9 mouse cellular contexts compared by ENCODE assay signal in genomic region chr10:79857452-79857811, GRCm38 (mm10). TPM values are rescaled to one million over a fixed set of nuclear protein-coding genes. Genes with fewer than 3 reads are reported as not detected.
DNase-seq lines count a peak whose midpoint lies in the region; ATAC-seq and TF ChIP-seq lines count a peak whose summit lies in the region.
"Had no signal": no experiment of that assay in that cellular context is flagged by ENCODE, and none has a peak within 500 bp of the region (broad histone marks: within the 10 kb centered on the region; RNA-seq: fewer than 3 reads in every experiment).

No protein-coding gene starts in this region.

- H3K36me3 ChIP-seq in MEL (ENCODE audit: control insufficient read depth in 1 of 2, insufficient read depth in 2 of 2, low read length in 2 of 2) (peaks cover 17 to 23% of the 10 kb centered on the region in 2 experiments), macrophage (ENCODE audit: inconsistent target) (peaks cover 38% of the 10 kb centered on the region)
- H3K36me3 ChIP-seq in embryonic facial prominence, embryonic 15.5 days = peaks cover 53% of the 10 kb centered on the region

- TF ChIP-seq EP300 in MEL (IDR thresholded peaks at IDR 0.05; ENCODE audit: low read depth in 1 of 2, low read length in 2 of 2) = no peak

- no peak for ATAC-seq in embryonic facial prominence, embryonic 15.5 days (ENCODE audit: insufficient number of reproducible peaks, low FRiP score, low TSS enrichment, low read depth)
- ATAC-seq in inflammation-experienced regulatory T-cells, adult 6 months = no peak

- no peak for DNase-seq in layer of hippocampus, adult 2 months (ENCODE audit: low spot score in 2 of 2)
- DNase-seq in layer of hippocampus, postnatal 36 days = no peak
- DNase-seq in MEL (ENCODE audit: low read depth, low spot score) = peak; percentile 89
- peak; percentile 77 to 81 for DNase-seq in heart, postnatal 10 days
- peak; percentile 91 to 94 for DNase-seq in kidney, postnatal 25 days

- H3K27ac ChIP-seq in layer of hippocampus, adult 2 months = peak overlapping the region; percentile 100
- H3K27ac ChIP-seq in MEL (ENCODE audit: control insufficient read depth, low read depth, low read length) = peak overlapping the region; percentile 32
- peak overlapping the region; percentile 69 for H3K27ac ChIP-seq in embryonic facial prominence, embryonic 15.5 days (replicated peaks)
- peak overlapping the region; percentile 73 for H3K27ac ChIP-seq in macrophage

- no peaks in the 10 kb centered on the region for H3K27me3 ChIP-seq in MEL (ENCODE audit: control insufficient read depth in 1 of 2, insufficient read depth in 2 of 2, low read length in 2 of 2)
- H3K27me3 ChIP-seq in embryonic facial prominence, embryonic 15.5 days = no peaks in the 10 kb centered on the region

- intact Hi-C loops in heart, postnatal 10 days (cut with DNase I) = loop anchor here (5.0 kb wide), 1 partner anchor 285 kb away; the partner anchor contains the start of gene Cbarp

- H3K79me2 ChIP-seq in MEL (ENCODE audit: control insufficient read depth, insufficient read depth, low read length, poor library complexity) = peaks cover 72% of the 10 kb centered on the region
- peaks cover 70% of the 10 kb centered on the region for H3K79me2 ChIP-seq in macrophage (ENCODE audit: inconsistent target)

- WGBS in embryonic facial prominence, embryonic 15.5 days = 12% methylated on average over 4 of the region's 4 CpGs
- 5% methylated on average over 4 of the region's 4 CpGs for WGBS in macrophage (ENCODE audit: missing documents)

- no peak for TF ChIP-seq RAD21 in MEL (IDR thresholded peaks at IDR 0.05; ENCODE audit: low read depth, low read length)

- peak; percentile 22 to 34; a peak in 1 of 4 replicates for TF ChIP-seq POLR2A in MEL (IDR thresholded peaks at IDR 0.05; ENCODE audit: control insufficient read depth in 1 of 2, insufficient read depth in 1 of 2, low read depth in 1 of 2, low read length in 2 of 2, poor library complexity in 1 of 2)

- TF ChIP-seq CTCF in layer of hippocampus, adult 2 months (conservative IDR thresholded peaks at IDR 0.05) = no peak
- no peak for TF ChIP-seq CTCF in MEL (IDR thresholded peaks at IDR 0.05 in 2 of 3, conservative IDR thresholded peaks at IDR 0.05 in 1 of 3; ENCODE audit: control insufficient read depth in 1 of 3, insufficient read depth in 1 of 3, low read depth in 2 of 3, low read length in 3 of 3, poor library complexity in 1 of 3, severe bottlenecking in 1 of 3)

- H3K4me3 ChIP-seq in layer of hippocampus, adult 2 months = peak overlapping the region; percentile 100
- H3K4me3 ChIP-seq in MEL (ENCODE audit: control insufficient read depth in 1 of 2, insufficient read depth in 1 of 2, low read depth in 2 of 2, low read length in 2 of 2) = peak overlapping the region; percentile 77 to 99
- peak overlapping the region; percentile 97 for H3K4me3 ChIP-seq in embryonic facial prominence, embryonic 15.5 days (replicated peaks)
- peak overlapping the region; percentile 92 for H3K4me3 ChIP-seq in macrophage (ENCODE audit: inconsistent target)

- no peaks in the 10 kb centered on the region for H3K9me3 ChIP-seq in MEL (replicated peaks; ENCODE audit: insufficient read depth, low read length)
- H3K9me3 ChIP-seq in embryonic facial prominence, embryonic 15.5 days (replicated peaks) = no peaks in the 10 kb centered on the region

- peaks cover 2 to 21% of the 10 kb centered on the region in 2 experiments; a peak in 3 of 4 replicates for H3K4me1 ChIP-seq in MEL (ENCODE audit: control insufficient read depth in 1 of 2, insufficient read depth in 2 of 2, low read length in 2 of 2)
- peaks cover 74% of the 10 kb centered on the region for H3K4me1 ChIP-seq in embryonic facial prominence, embryonic 15.5 days

- H3K9ac ChIP-seq in MEL (ENCODE audit: control insufficient read depth, low read depth, low read length, poor library complexity, severe bottlenecking) = peak overlapping the region; percentile 100
- H3K9ac ChIP-seq in embryonic facial prominence, embryonic 15.5 days = peak overlapping the region; percentile 100; the same call in 1 of the 2 replicates

- peak overlapping the region; percentile 91 for H3K4me2 ChIP-seq in embryonic facial prominence, embryonic 15.5 days (replicated peaks)

TF ChIP-seq in MEL, 35 proteins besides CTCF, POLR2A, EP300 and RAD21 (continues in another document):
- TF ChIP-seq ELF1 (IDR thresholded peaks at IDR 0.05; ENCODE audit: low read depth, low read length) = no peak

RNA-seq across cellular contexts. Expression of gene Ptbp1, which starts 3.2 kb away (rescaled TPM):
- 10 to 100 TPM; 56.9 to 58.7 TPM for total RNA-seq in layer of hippocampus, adult 2 months (2021)
- 10 to 100 TPM; 43.1 to 52.6 TPM for total RNA-seq in layer of hippocampus, postnatal 36 days (2021)
- 301 and 316 TPM in 2 replicates for total RNA-seq in MEL (2012; rRNA removed)
- polyA plus RNA-seq in MEL (2012; ENCODE audit: insufficient read depth in 1 of 2, insufficient read length in 2 of 2, low read depth in 1 of 2, low replicate concordance in 2 of 2, missing spikeins in 1 of 2) (100 to 1,000 TPM; 329 to 837 TPM), macrophage (2018) (119 to 188 TPM (median 143 TPM) in 3 replicates)
- 299 and 325 TPM in 2 replicates for polyA plus RNA-seq in embryonic facial prominence, embryonic 15.5 days (2015; fragmentation: Nextera tagmentation; extraction: Ambion mirVana)
- 100 to 1,000 TPM; 144 to 145 TPM for total RNA-seq in heart, postnatal 10 days (2021)
- total RNA-seq in macrophage (2018; cell fraction: chromatin; rRNA removed) = 100 to 1,000 TPM in 25 of 26 experiments, 10 to 100 TPM in 1; 90.6 to 694 (median 200) TPM
- total RNA-seq in macrophage (2018; cell fraction: cytosol; rRNA removed) = 100 to 1,000 TPM in 23 of 26 experiments, 10 to 100 TPM in 3; 93.6 to 190 (median 119) TPM
- total RNA-seq in macrophage (2018; cell fraction: nucleus; rRNA removed) = 100 to 1,000 TPM in 21 of 26 experiments, 10 to 100 TPM in 5; 84.7 to 316 (median 139) TPM
- polyA plus RNA-seq in inflammation-experienced regulatory T-cells, adult 6 months (2017; shearing (Covaris generic)) = 100 to 1,000 TPM in 2 of 3 experiments, 10 to 100 TPM in 1; 97.4 to 169 (median 149) TPM

RNA-seq across cellular contexts. Expression of gene Prtn3, which starts 16.8 kb away (rescaled TPM):
- 1 to 10 TPM; 1.5 to 2.6 TPM for total RNA-seq in layer of hippocampus, adult 2 months (2021)
- 1 to 10 TPM in 1 of 2 experiments, not detected in 1; 1.0 TPM for total RNA-seq in layer of hippocampus, postnatal 36 days (2021)
- 9.1 and 11.2 TPM in 2 replicates for total RNA-seq in MEL (2012; rRNA removed)
- 10 to 100 TPM in 1 of 2 experiments, not detected in 1; 31.5 TPM for polyA plus RNA-seq in MEL (2012; ENCODE audit: insufficient read depth in 1 of 2, insufficient read length in 2 of 2, low read depth in 1 of 2, low replicate concordance in 2 of 2, missing spikeins in 1 of 2)
- polyA plus RNA-seq in embryonic facial prominence, embryonic 15.5 days (2015; fragmentation: Nextera tagmentation; extraction: Ambion mirVana) = 4.3 and 5.6 TPM in 2 replicates
- under 1 TPM in 1 of 2 experiments, not detected in 1; 0.55 TPM for total RNA-seq in heart, postnatal 10 days (2021)
- total RNA-seq in macrophage (2018; cell fraction: chromatin; rRNA removed) = 1 to 10 TPM in 2 of 26 experiments, not detected in 24; 2.3 to 3.4 TPM
- 1 to 10 TPM in 15 of 26 experiments, under 1 TPM in 11; 0.20 to 3.8 (median 1.2) TPM for total RNA-seq in macrophage (2018; cell fraction: cytosol; rRNA removed)
- 1 to 10 TPM in 3 of 26 experiments, under 1 TPM in 1, not detected in 22; 0.77 to 2.7 (median 1.3) TPM for total RNA-seq in macrophage (2018; cell fraction: nucleus; rRNA removed)
- polyA plus RNA-seq in macrophage (2018) = 0.96 to 1.6 TPM (median 1.2 TPM) in 3 replicates
- not detected for polyA plus RNA-seq in inflammation-experienced regulatory T-cells, adult 6 months (2017; shearing (Covaris generic))

RNA-seq across cellular contexts. Expression of gene Plppr3, which starts 17.0 kb away (rescaled TPM):
- total RNA-seq in layer of hippocampus, adult 2 months (2021) = 10 to 100 TPM; 33.7 to 37.1 TPM
- 10 to 100 TPM; 28.4 to 28.7 TPM for total RNA-seq in layer of hippocampus, postnatal 36 days (2021)
- 0.56 and 0.85 TPM in 2 replicates for total RNA-seq in MEL (2012; rRNA removed)
- polyA plus RNA-seq in MEL (2012; ENCODE audit: insufficient read depth in 1 of 2, insufficient read length in 2 of 2, low read depth in 1 of 2, low replicate concordance in 2 of 2, missing spikeins in 1 of 2) = 1 to 10 TPM in 1 of 2 experiments, not detected in 1; 6.2 TPM
- polyA plus RNA-seq in embryonic facial prominence, embryonic 15.5 days (2015; fragmentation: Nextera tagmentation; extraction: Ambion mirVana) = 59.9 and 68.2 TPM in 2 replicates
- total RNA-seq in heart, postnatal 10 days (2021) = under 1 TPM; 0.53 to 0.89 TPM
- 1 to 10 TPM in 16 of 26 experiments, under 1 TPM in 6, not detected in 4; 0.39 to 4.6 (median 1.9) TPM for total RNA-seq in macrophage (2018; cell fraction: chromatin; rRNA removed)
- total RNA-seq in macrophage (2018; cell fraction: cytosol; rRNA removed) = 1 to 10 TPM in 13 of 26 experiments, under 1 TPM in 13; 0.17 to 3.2 (median 1.0) TPM
- total RNA-seq in macrophage (2018; cell fraction: nucleus; rRNA removed) = 1 to 10 TPM in 16 of 26 experiments, under 1 TPM in 8, not detected in 2; 0.17 to 7.0 (median 1.6) TPM
- polyA plus RNA-seq in macrophage (2018) = 0.64 to 2.5 TPM (median 1.0 TPM) in 3 replicates
- polyA plus RNA-seq in inflammation-experienced regulatory T-cells, adult 6 months (2017; shearing (Covaris generic)) = 1 to 10 TPM; 1.6 to 3.3 (median 2.2) TPM

RNA-seq across cellular contexts. Expression of gene Elane, which starts 28.6 kb away (rescaled TPM):
- not detected for total RNA-seq in layer of hippocampus, adult 2 months (2021)
- total RNA-seq in layer of hippocampus, postnatal 36 days (2021) = not detected
- not detected in 2 replicates for total RNA-seq in MEL (2012; rRNA removed)
- under 1 TPM in 1 of 2 experiments, not detected in 1; 0.07 TPM for polyA plus RNA-seq in MEL (2012; ENCODE audit: insufficient read depth in 1 of 2, insufficient read length in 2 of 2, low read depth in 1 of 2, low replicate concordance in 2 of 2, missing spikeins in 1 of 2)
- polyA plus RNA-seq in embryonic facial prominence, embryonic 15.5 days (2015; fragmentation: Nextera tagmentation; extraction: Ambion mirVana) = 0.28 and 0.85 TPM in 2 replicates
- total RNA-seq in heart, postnatal 10 days (2021) = not detected
- total RNA-seq in macrophage (2018; cell fraction: chromatin; rRNA removed) = not detected
- total RNA-seq in macrophage (2018; cell fraction: cytosol; rRNA removed) = 1 to 10 TPM in 1 of 26 experiments, under 1 TPM in 11, not detected in 14; 0.27 to 1.2 (median 0.48) TPM
- total RNA-seq in macrophage (2018; cell fraction: nucleus; rRNA removed) = under 1 TPM in 2 of 26 experiments, not detected in 24; 0.66 to 0.88 TPM
- 0.67 to 0.89 TPM in 2 of 3 replicates, not detected in the other for polyA plus RNA-seq in macrophage (2018)
- polyA plus RNA-seq in inflammation-experienced regulatory T-cells, adult 6 months (2017; shearing (Covaris generic)) = not detected
- total RNA-seq: left cerebral cortex, postnatal 10 days had no signal

RNA-seq across cellular contexts. Expression of gene Cfd, which starts 33.2 kb away (rescaled TPM):
- not detected for total RNA-seq in layer of hippocampus, adult 2 months (2021)
- not detected for total RNA-seq in layer of hippocampus, postnatal 36 days (2021)
- not detected in 2 replicates for total RNA-seq in MEL (2012; rRNA removed)
- polyA plus RNA-seq in MEL (2012; ENCODE audit: insufficient read depth in 1 of 2, insufficient read length in 2 of 2, low read depth in 1 of 2, low replicate concordance in 2 of 2, missing spikeins in 1 of 2) (under 1 TPM in 1 of 2 experiments, not detected in 1; 0.21 TPM), macrophage (2018) (not detected in 3 replicates)
- polyA plus RNA-seq in embryonic facial prominence, embryonic 15.5 days (2015; fragmentation: Nextera tagmentation; extraction: Ambion mirVana) = not detected in 2 replicates
- total RNA-seq in heart, postnatal 10 days (2021) = 10 to 100 TPM in 1 of 2 experiments, 1 to 10 TPM in 1; 3.2 to 12.0 TPM
- total RNA-seq in macrophage (2018; cell fraction: chromatin; rRNA removed) = not detected
- total RNA-seq in macrophage (2018; cell fraction: cytosol; rRNA removed) = not detected
- total RNA-seq in macrophage (2018; cell fraction: nucleus; rRNA removed) = not detected
- not detected for polyA plus RNA-seq in inflammation-experienced regulatory T-cells, adult 6 months (2017; shearing (Covaris generic))
- total RNA-seq: left cerebral cortex, postnatal 10 days had no signal

Comparison
In these comparisons a context has a peak if more than half of its experiments do, and no peak if none do; other contexts are left out.
1. DNase-seq: peak in MEL (single experiment), heart, postnatal 10 days (2 of 2) and kidney, postnatal 25 days (2 of 2); none in layer of hippocampus, adult 2 months (0 of 2) and layer of hippocampus, postnatal 36 days (0 of 2).
2. H3K27ac ChIP-seq: peak in every context shown above with its lines; median percentile 100 in layer of hippocampus, adult 2 months; 73 in macrophage; 69 in embryonic facial prominence, embryonic 15.5 days; 32 in MEL.
3. RNA of gene Plppr3, which starts 17.0 kb away (total RNA-seq): 33.7 to 37.1 TPM in layer of hippocampus, adult 2 months and 28.4 to 28.7 TPM in layer of hippocampus, postnatal 36 days; 0.53 to 0.89 TPM in heart, postnatal 10 days and 0.56 to 0.85 TPM in MEL; every median in the first group is over 10 times any median in the second.
4. Peak in every context shown above with its lines, with median percentiles within 50 percentile points of each other: H3K4me3 ChIP-seq.